13 mouse cellular contexts compared by ENCODE assay signal in the genomic region with DNA sequence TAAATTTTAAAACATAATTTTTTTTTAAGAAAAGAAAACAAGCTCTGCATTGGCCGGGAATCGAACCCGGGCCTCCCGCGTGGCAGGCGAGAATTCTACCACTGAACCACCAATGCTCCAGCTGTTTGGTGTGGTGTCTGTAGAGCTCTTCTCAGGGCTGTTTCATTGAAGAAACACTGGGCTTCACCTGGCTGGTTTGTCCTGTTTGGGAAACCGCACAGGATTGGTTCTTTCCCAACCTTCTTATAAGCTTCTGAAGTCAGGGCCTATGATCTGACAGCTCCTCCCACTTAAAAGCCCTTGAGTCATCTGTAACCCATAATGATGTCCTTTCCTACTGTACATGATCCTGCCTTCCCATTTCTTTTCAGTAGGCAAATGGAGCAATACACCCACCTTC. TPM values are rescaled to one million over a fixed set of nuclear protein-coding genes. Genes with fewer than 3 reads are reported as not detected.
DNase-seq lines count a peak whose midpoint lies in the region; ATAC-seq and TF ChIP-seq lines count a peak whose summit lies in the region.
"Had no signal": no experiment of that assay in that cellular context is flagged by ENCODE, and none has a peak within 500 bp of the region (broad histone marks: within the 10 kb centered on the region; RNA-seq: fewer than 3 reads in every experiment).

No protein-coding gene starts in this region.

- no peaks in the 10 kb centered on the region for H3K27me3 ChIP-seq in heart, embryonic 13.5 days (replicated peaks)
- H3K27me3 ChIP-seq in liver, embryonic 12.5 days (replicated peaks) = no peaks in the 10 kb centered on the region
- H3K27me3 ChIP-seq in liver, postnatal 0 days (ENCODE audit: insufficient read depth, low read length) = no peaks in the 10 kb centered on the region
- H3K27me3 ChIP-seq in embryonic facial prominence, embryonic 13.5 days = no peaks in the 10 kb centered on the region
- H3K27me3 ChIP-seq in limb, embryonic 15.5 days = no peaks in the 10 kb centered on the region
- H3K27me3 ChIP-seq: liver, embryonic 13.5 days; Patski had no signal

- H3K36me3 ChIP-seq in heart, embryonic 13.5 days = peaks cover 45% of the 10 kb centered on the region
- H3K36me3 ChIP-seq in liver, embryonic 12.5 days = peaks cover 56% of the 10 kb centered on the region
- H3K36me3 ChIP-seq in liver, postnatal 0 days (replicated peaks; ENCODE audit: insufficient read depth, low read length) = peaks cover 37% of the 10 kb centered on the region
- H3K36me3 ChIP-seq in embryonic facial prominence, embryonic 13.5 days = peaks cover 43% of the 10 kb centered on the region
- peaks cover 39% of the 10 kb centered on the region for H3K36me3 ChIP-seq in limb, embryonic 15.5 days

- TF ChIP-seq CTCF in liver, postnatal 0 days (IDR thresholded peaks at IDR 0.05; ENCODE audit: low read depth) = no peak

- no peak for DNase-seq in heart, adult 11 months
- DNase-seq in liver, postnatal 0 days = no peak
- DNase-seq in embryo, embryonic 10 days (ENCODE audit: low spot score) = no peak
- no peak for DNase-seq in cerebellum, postnatal 4 days (ENCODE audit: low spot score in 2 of 2)
- DNase-seq: adrenal gland, adult 8-10 months; forebrain, postnatal 0 days; kidney, adult 11 months; liver, embryonic 13.5 days had no signal

- no peak for ATAC-seq in heart, embryonic 13.5 days (ENCODE audit: extremely low read depth, insufficient number of reproducible peaks, low FRiP score, low TSS enrichment)
- no peak for ATAC-seq in liver, embryonic 12.5 days
- ATAC-seq in liver, postnatal 0 days = no peak
- no peak for ATAC-seq in embryonic facial prominence, embryonic 13.5 days (ENCODE audit: insufficient number of reproducible peaks, insufficient read depth, low FRiP score, low TSS enrichment, low read depth)
- no peak for ATAC-seq in limb, embryonic 15.5 days (ENCODE audit: insufficient number of reproducible peaks, low FRiP score, low TSS enrichment, low read depth)
- ATAC-seq: forebrain, postnatal 0 days; Patski had no signal

- peak overlapping the region; percentile 70 for H3K27ac ChIP-seq in heart, embryonic 13.5 days (replicated peaks)
- no peak overlapping the region for H3K27ac ChIP-seq in liver, embryonic 12.5 days
- no peak overlapping the region for H3K27ac ChIP-seq in liver, postnatal 0 days (ENCODE audit: low read depth)
- H3K27ac ChIP-seq in embryonic facial prominence, embryonic 13.5 days = peak overlapping the region; percentile 76; the same call in 1 of the 2 replicates
- H3K27ac ChIP-seq in limb, embryonic 15.5 days = peak overlapping the region; percentile 91
- H3K27ac ChIP-seq: liver, embryonic 13.5 days had no signal

- no peak overlapping the region for H3K4me2 ChIP-seq in heart, embryonic 13.5 days
- no peak overlapping the region for H3K4me2 ChIP-seq in liver, embryonic 12.5 days
- H3K4me2 ChIP-seq in liver, postnatal 0 days (ENCODE audit: low read depth, low read length) = no peak overlapping the region
- H3K4me2 ChIP-seq in embryonic facial prominence, embryonic 13.5 days = peak overlapping the region; percentile 26
- peak overlapping the region; percentile 39 for H3K4me2 ChIP-seq in limb, embryonic 15.5 days
- H3K4me2 ChIP-seq: liver, embryonic 13.5 days had no signal

- WGBS in heart, embryonic 13.5 days = 91% methylated on average over 7 of the region's 7 CpGs
- 89% methylated on average over 7 of the region's 7 CpGs for WGBS in liver, embryonic 12.5 days (ENCODE audit: insufficient replicate concordance)
- 89% methylated on average over 7 of the region's 7 CpGs for WGBS in liver, postnatal 0 days (ENCODE audit: insufficient replicate concordance)
- WGBS in embryonic facial prominence, embryonic 13.5 days = 87% methylated on average over 7 of the region's 7 CpGs
- 77% methylated on average over 7 of the region's 7 CpGs for WGBS in limb, embryonic 15.5 days

- no peaks in the 10 kb centered on the region for H3K9me3 ChIP-seq in heart, embryonic 13.5 days
- no peaks in the 10 kb centered on the region for H3K9me3 ChIP-seq in liver, embryonic 12.5 days (replicated peaks)
- no peaks in the 10 kb centered on the region for H3K9me3 ChIP-seq in liver, postnatal 0 days (ENCODE audit: low read length)
- H3K9me3 ChIP-seq in embryonic facial prominence, embryonic 13.5 days = no peaks in the 10 kb centered on the region
- H3K9me3 ChIP-seq in limb, embryonic 15.5 days = no peaks in the 10 kb centered on the region
- H3K9me3 ChIP-seq: liver, embryonic 13.5 days had no signal

- H3K4me1 ChIP-seq in heart, embryonic 13.5 days = peaks cover 20% of the 10 kb centered on the region
- peaks cover 13% of the 10 kb centered on the region; the same call in 1 of the 2 replicates for H3K4me1 ChIP-seq in liver, embryonic 12.5 days
- no peaks in the 10 kb centered on the region for H3K4me1 ChIP-seq in liver, postnatal 0 days (ENCODE audit: insufficient read depth)
- H3K4me1 ChIP-seq in embryonic facial prominence, embryonic 13.5 days = peaks cover 21% of the 10 kb centered on the region
- H3K4me1 ChIP-seq in limb, embryonic 15.5 days = peaks cover 20% of the 10 kb centered on the region

- no peak overlapping the region for H3K4me3 ChIP-seq in heart, embryonic 13.5 days
- no peak overlapping the region for H3K4me3 ChIP-seq in liver, embryonic 12.5 days
- no peak overlapping the region for H3K4me3 ChIP-seq in liver, postnatal 0 days (ENCODE audit: low read depth, low read length)
- H3K4me3 ChIP-seq in embryonic facial prominence, embryonic 13.5 days = no peak overlapping the region
- peak overlapping the region; percentile 26; the same call in 1 of the 2 replicates for H3K4me3 ChIP-seq in limb, embryonic 15.5 days
- H3K4me3 ChIP-seq: liver, embryonic 13.5 days had no signal

- TF ChIP-seq EP300 in liver, postnatal 0 days (IDR thresholded peaks at IDR 0.05; ENCODE audit: low read depth) = no peak

- H3K9ac ChIP-seq in heart, embryonic 13.5 days = no peak overlapping the region
- 0 out of 2 replicates have a peak overlapping the region, but pooled peaks have one; percentile 7 for H3K9ac ChIP-seq in liver, embryonic 12.5 days
- H3K9ac ChIP-seq in liver, postnatal 0 days (replicated peaks) = no peak overlapping the region
- H3K9ac ChIP-seq in embryonic facial prominence, embryonic 13.5 days = no peak overlapping the region
- no peak overlapping the region for H3K9ac ChIP-seq in limb, embryonic 15.5 days
- H3K9ac ChIP-seq: forebrain, postnatal 0 days; liver, embryonic 13.5 days had no signal

RNA-seq across cellular contexts. Expression of a gene that starts 12.8 kb away (rescaled TPM):
- polyA plus RNA-seq in heart, embryonic 13.5 days (2015; fragmentation: Nextera tagmentation; extraction: Ambion mirVana) = 17.3 and 17.4 TPM in 2 replicates
- polyA plus RNA-seq in liver, embryonic 12.5 days (2016; fragmentation: Nextera tagmentation; extraction: Ambion mirVana) = 28.3 and 30.5 TPM in 2 replicates
- 5.5 and 6.5 TPM in 2 replicates for polyA plus RNA-seq in liver, postnatal 0 days (2015; fragmentation: Nextera tagmentation; extraction: Ambion mirVana)
- polyA plus RNA-seq in embryonic facial prominence, embryonic 13.5 days (2015; fragmentation: Nextera tagmentation; extraction: Ambion mirVana) = 15.1 and 19.8 TPM in 2 replicates
- polyA plus RNA-seq in limb, embryonic 15.5 days (2015; fragmentation: Nextera tagmentation; extraction: Ambion mirVana) = 13.1 and 14.2 TPM in 2 replicates

Comparison
In these comparisons a context has a peak if more than half of its experiments do, and no peak if none do; other contexts are left out.
1. H3K27ac ChIP-seq: peak in heart, embryonic 13.5 days (single experiment), embryonic facial prominence, embryonic 13.5 days (single experiment) and limb, embryonic 15.5 days (single experiment); none in liver, embryonic 12.5 days (single experiment) and liver, postnatal 0 days (single experiment).
2. H3K4me2 ChIP-seq: peak in embryonic facial prominence, embryonic 13.5 days (single experiment) and limb, embryonic 15.5 days (single experiment); none in heart, embryonic 13.5 days (single experiment), liver, embryonic 12.5 days (single experiment) and liver, postnatal 0 days (single experiment).